Mouse (Mus musculus) forebrain, embryonic 12.5 days (tissue): ENCODE measurements at regions not wholly inside any gene's neighbourhood (a gene's known extent, or its start where the extent isn't known, plus 50 kb on each side); places are given as distances from the start of the nearest gene placed in this dataset.

Source experiments
- ATAC-seq: fragments of 200-750 bp; cut with Nextera tagmentation; 2 replicates; pipeline ENCODE4 v1.8.0; 2017; ENCODE audit warnings: moderate TSS enrichment; ENCODE audit not compliant: low FRiP score
- H3K27ac ChIP-seq: fragments of 300-500 bp; sonication (generic); 2 replicates; pipeline ENCODE4 v1.5.1; 2016; ENCODE audit warnings: mild to moderate bottlenecking
- H3K27me3 ChIP-seq: fragments of 300-500 bp; sonication (generic); 2 replicates; pipeline ENCODE4 v1.6.1; 2016; ENCODE audit warnings: mild to moderate bottlenecking
- H3K36me3 ChIP-seq: fragments of 300-500 bp; sonication (generic); replicated peaks from 2 replicates; pipeline ENCODE4 v1.6.1; 2016; ENCODE audit warnings: mild to moderate bottlenecking
- H3K4me1 ChIP-seq: fragments of 300-500 bp; sonication (generic); 2 replicates; pipeline ENCODE4 v1.6.1; 2016
- H3K4me2 ChIP-seq: fragments of 300-500 bp; sonication (generic); 2 replicates; pipeline ENCODE4 v1.6.1; 2016; ENCODE audit warnings: mild to moderate bottlenecking, moderate library complexity
- H3K4me3 ChIP-seq: fragments of 300-500 bp; sonication (generic); replicated peaks from 2 replicates; pipeline ENCODE4 v1.5.1; 2016; ENCODE audit warnings: mild to moderate bottlenecking
- H3K9ac ChIP-seq: fragments of 300-500 bp; sonication (generic); 2 replicates; pipeline ENCODE4 v1.6.1; 2016; ENCODE audit warnings: mild to moderate bottlenecking
- H3K9me3 ChIP-seq: fragments of 300-500 bp; sonication (generic); 2 replicates; pipeline ENCODE4 v1.6.1; 2016
- WGBS: fragments of 180-500 bp; shearing (Covaris S2); methylation state at CpG from one replicate; pipeline ENCODE4 v1.1.7; 2016; 5-methylcytosine and 5-hydroxymethylcytosine counted together

- Histone ChIP-seq H3K4me3 (no peak overlapping the region), H3K27me3 (no peaks in the 10 kb centered on the region), H3K4me2 (no peak overlapping the region), H3K27ac (no peak overlapping the region), H3K9me3 (no peaks in the 10 kb centered on the region), H3K4me1 (no peaks in the 10 kb centered on the region), H3K36me3 (no peaks in the 10 kb centered on the region), H3K9ac (no peak overlapping the region)
- 84% methylated on average over 3 of the region's 3 CpGs for WGBS
- ATAC-seq = no peak
Measured at GRCm38 (mm10) chr9:94467846-94468245, 70.0 kb downstream of the 1190002N15Rik start.

GRCm38 (mm10) chr9:94456085-94456531 is 81.8 kb downstream of the 1190002N15Rik start:
- Histone ChIP-seq H3K36me3 (no peaks in the 10 kb centered on the region), H3K9me3 (no peaks in the 10 kb centered on the region), H3K9ac (no peak overlapping the region), H3K4me2 (no peak overlapping the region), H3K27me3 (peaks cover 4% of the 10 kb centered on the region; the same call in 1 of the 2 replicates), H3K4me3 (no peak overlapping the region), H3K27ac (no peak overlapping the region), H3K4me1 (peaks cover 5% of the 10 kb centered on the region; the same call in 1 of the 2 replicates)
- 32% methylated on average over 6 of the region's 6 CpGs for WGBS
- ATAC-seq = peak; percentile 83; the same call in 1 of the 2 replicates

- 82% methylated on average over 7 of the region's 7 CpGs for WGBS
- H3K9ac ChIP-seq = no peak overlapping the region
- H3K27ac ChIP-seq = no peak overlapping the region
- no peak overlapping the region for H3K4me3 ChIP-seq
- ATAC-seq = no peak
- peaks cover 4% of the 10 kb centered on the region; the same call in 1 of the 2 replicates for H3K27me3 ChIP-seq
- H3K36me3 ChIP-seq = no peaks in the 10 kb centered on the region
- no peaks in the 10 kb centered on the region for H3K9me3 ChIP-seq
- no peak overlapping the region for H3K4me2 ChIP-seq
- peaks cover 5% of the 10 kb centered on the region; the same call in 1 of the 2 replicates for H3K4me1 ChIP-seq
Measured at GRCm38 (mm10) chr9:94455466-94455865, 82.4 kb downstream of the 1190002N15Rik start.

- no peak overlapping the region for H3K9ac ChIP-seq
- H3K36me3 ChIP-seq = no peaks in the 10 kb centered on the region
- no peaks in the 10 kb centered on the region for H3K9me3 ChIP-seq
- H3K4me2 ChIP-seq = no peak overlapping the region
- H3K4me1 ChIP-seq = no peaks in the 10 kb centered on the region
- peaks cover 4% of the 10 kb centered on the region; the same call in 1 of the 2 replicates for H3K27me3 ChIP-seq
- WGBS = 84% methylated on average over 8 of the region's 8 CpGs
- H3K27ac ChIP-seq = no peak overlapping the region
- no peak overlapping the region for H3K4me3 ChIP-seq
- ATAC-seq = no peak
Measured at GRCm38 (mm10) chr9:94449911-94450310, 88.0 kb downstream of the 1190002N15Rik start.

GRCm38 (mm10) chr9:94446182-94446763 is 91.6 kb downstream of the 1190002N15Rik start:
- no peaks in the 10 kb centered on the region for H3K36me3 ChIP-seq
- WGBS = 78% methylated on average over 8 of the region's 8 CpGs
- no peak overlapping the region for H3K4me2 ChIP-seq
- no peaks in the 10 kb centered on the region for H3K4me1 ChIP-seq
- H3K4me3 ChIP-seq = no peak overlapping the region
- no peaks in the 10 kb centered on the region for H3K27me3 ChIP-seq
- no peaks in the 10 kb centered on the region for H3K9me3 ChIP-seq
- no peak overlapping the region for H3K27ac ChIP-seq
- no peak for ATAC-seq
- no peak overlapping the region for H3K9ac ChIP-seq

- no peak overlapping the region for H3K27ac ChIP-seq
- H3K4me2 ChIP-seq = no peak overlapping the region
- H3K9ac ChIP-seq = no peak overlapping the region
- H3K9me3 ChIP-seq = no peaks in the 10 kb centered on the region
- no peaks in the 10 kb centered on the region for H3K27me3 ChIP-seq
- H3K4me3 ChIP-seq = no peak overlapping the region
- WGBS = 79% methylated on average over 5 of the region's 5 CpGs
- no peak for ATAC-seq
- no peaks in the 10 kb centered on the region for H3K4me1 ChIP-seq
- no peaks in the 10 kb centered on the region for H3K36me3 ChIP-seq
Measured at GRCm38 (mm10) chr9:94444140-94444789, 93.6 kb downstream of the 1190002N15Rik start.

GRCm38 (mm10) chr9:94441393-94441792 is 96.5 kb downstream of the 1190002N15Rik start:
- Histone ChIP-seq H3K9me3 (no peaks in the 10 kb centered on the region), H3K27me3 (no peaks in the 10 kb centered on the region), H3K4me2 (no peak overlapping the region), H3K27ac (no peak overlapping the region), H3K9ac (no peak overlapping the region), H3K36me3 (no peaks in the 10 kb centered on the region), H3K4me1 (no peaks in the 10 kb centered on the region), H3K4me3 (no peak overlapping the region)
- WGBS = 89% methylated on average over 4 of the region's 4 CpGs
- ATAC-seq = no peak

- Histone ChIP-seq H3K9ac (no peak overlapping the region), H3K4me1 (no peaks in the 10 kb centered on the region), H3K4me3 (no peak overlapping the region), H3K27ac (no peak overlapping the region), H3K27me3 (no peaks in the 10 kb centered on the region), H3K4me2 (no peak overlapping the region), H3K36me3 (no peaks in the 10 kb centered on the region), H3K9me3 (no peaks in the 10 kb centered on the region)
- ATAC-seq = no peak
Measured at GRCm38 (mm10) chr9:94433468-94433867, 104.4 kb downstream of the 1190002N15Rik start.

- no peaks in the 10 kb centered on the region for H3K4me1 ChIP-seq
- H3K4me2 ChIP-seq = no peak overlapping the region
- no peaks in the 10 kb centered on the region for H3K9me3 ChIP-seq
- H3K27ac ChIP-seq = no peak overlapping the region
- H3K9ac ChIP-seq = no peak overlapping the region
- H3K36me3 ChIP-seq = no peaks in the 10 kb centered on the region
- H3K27me3 ChIP-seq = no peaks in the 10 kb centered on the region
- H3K4me3 ChIP-seq = no peak overlapping the region
- ATAC-seq = no peak
- WGBS = 92% methylated on average over 3 of the region's 3 CpGs
Measured at GRCm38 (mm10) chr9:94432144-94432747, 105.6 kb downstream of the 1190002N15Rik start.

- Histone ChIP-seq H3K4me1 (no peaks in the 10 kb centered on the region), H3K4me2 (no peak overlapping the region), H3K27ac (no peak overlapping the region), H3K27me3 (no peaks in the 10 kb centered on the region), H3K4me3 (no peak overlapping the region), H3K9ac (no peak overlapping the region), H3K36me3 (no peaks in the 10 kb centered on the region), H3K9me3 (no peaks in the 10 kb centered on the region)
- 89% methylated on average over 3 of the region's 3 CpGs for WGBS
- no peak for ATAC-seq
Measured at GRCm38 (mm10) chr9:94431540-94431939, 106.3 kb downstream of the 1190002N15Rik start.

- Histone ChIP-seq H3K27ac (no peak overlapping the region), H3K4me1 (no peaks in the 10 kb centered on the region), H3K9ac (no peak overlapping the region), H3K4me2 (no peak overlapping the region), H3K36me3 (no peaks in the 10 kb centered on the region), H3K9me3 (no peaks in the 10 kb centered on the region), H3K4me3 (no peak overlapping the region), H3K27me3 (no peaks in the 10 kb centered on the region)
- ATAC-seq = no peak
- WGBS = 90% methylated on average over 6 of the region's 6 CpGs
Measured at GRCm38 (mm10) chr9:94430996-94431395, 106.9 kb downstream of the 1190002N15Rik start.

GRCm38 (mm10) chr9:94426740-94427139 is 111.1 kb downstream of the 1190002N15Rik start:
- Histone ChIP-seq H3K4me3 (no peak overlapping the region), H3K9ac (no peak overlapping the region), H3K27me3 (no peaks in the 10 kb centered on the region), H3K27ac (no peak overlapping the region), H3K36me3 (no peaks in the 10 kb centered on the region), H3K4me2 (no peak overlapping the region), H3K4me1 (peaks cover 5% of the 10 kb centered on the region; the same call in 1 of the 2 replicates), H3K9me3 (no peaks in the 10 kb centered on the region)
- ATAC-seq = no peak
- 91% methylated on average over 5 of the region's 5 CpGs for WGBS
